Mouse (Mus musculus): ENCODE results near the gene 4933406M09Rik.

The 4933406M09Rik gene

GRCm38 (mm10) chr1:134374124-134374523 is 11.6 kb upstream of the 4933406M09Rik start:
- in situ Hi-C loops (cut with MboI, MseI): no loop called here

DNA sequence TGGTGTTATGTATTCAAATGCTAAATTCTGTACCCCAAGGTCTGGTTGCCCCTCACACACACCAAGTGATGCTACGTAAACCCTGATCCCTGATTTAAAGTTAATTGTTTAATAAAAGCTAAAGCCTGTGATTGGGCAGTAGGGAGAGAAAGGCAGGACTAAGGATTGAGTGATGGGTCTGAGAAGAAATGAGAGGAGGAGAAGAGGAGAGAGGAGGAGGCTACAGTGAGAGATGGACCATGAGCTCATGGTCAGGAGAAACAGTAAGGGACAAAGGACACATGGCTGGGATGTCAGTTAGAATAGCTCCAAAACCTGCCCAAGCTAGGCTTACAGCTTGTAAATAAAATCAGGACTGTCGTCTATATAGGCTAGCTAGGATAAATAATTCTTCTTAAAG is 4.7 kb upstream of the 4933406M09Rik start:
- in situ Hi-C loops (cut with MboI, MseI): no loop called here

GRCm38 (mm10) chr1:134381795-134382625 is 3.7 kb upstream of the 4933406M09Rik start:
- in situ Hi-C loops (cut with MboI, MseI): no loop called here

GRCm38 (mm10) chr1:134384581-134384980 is 1.2 kb upstream of the 4933406M09Rik start:
- in situ Hi-C loops (cut with MboI, MseI): no loop called here

GRCm38 (mm10) chr1:134385176-134385575 is 564 bp upstream of the 4933406M09Rik start:
- in situ Hi-C loops (cut with MboI, MseI): no loop called here

DNA sequence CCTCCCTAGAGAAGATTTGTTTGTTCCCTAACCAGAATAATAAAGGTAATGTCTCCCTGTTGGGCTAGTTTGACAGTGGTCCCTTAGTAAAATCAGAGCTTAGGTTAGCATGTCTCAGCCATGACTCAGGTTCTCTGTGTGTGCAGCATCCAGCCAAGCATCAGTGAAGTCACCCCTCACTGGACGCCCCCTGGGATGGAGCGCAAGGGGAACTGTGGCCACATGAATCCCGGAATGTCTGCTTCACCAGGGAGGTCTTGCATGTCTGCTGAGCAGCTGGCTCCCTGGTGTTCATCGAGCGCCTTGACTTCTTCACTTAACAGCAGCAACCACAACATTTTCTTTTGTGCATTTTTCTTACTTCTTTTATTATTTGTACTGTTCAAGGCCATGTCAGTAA is 8.1 kb downstream of the 4933406M09Rik start:
- in situ Hi-C loops (cut with MboI, MseI): no loop called here

GRCm38 (mm10) chr1:134398210-134398609 is 12.5 kb downstream of the 4933406M09Rik start:
- in situ Hi-C loops (cut with MboI, MseI): no loop called here

GRCm38 (mm10) chr1:134399735-134400134 is 14.0 kb downstream of the 4933406M09Rik start:
- in situ Hi-C loops (cut with MboI, MseI): no loop called here

DNA sequence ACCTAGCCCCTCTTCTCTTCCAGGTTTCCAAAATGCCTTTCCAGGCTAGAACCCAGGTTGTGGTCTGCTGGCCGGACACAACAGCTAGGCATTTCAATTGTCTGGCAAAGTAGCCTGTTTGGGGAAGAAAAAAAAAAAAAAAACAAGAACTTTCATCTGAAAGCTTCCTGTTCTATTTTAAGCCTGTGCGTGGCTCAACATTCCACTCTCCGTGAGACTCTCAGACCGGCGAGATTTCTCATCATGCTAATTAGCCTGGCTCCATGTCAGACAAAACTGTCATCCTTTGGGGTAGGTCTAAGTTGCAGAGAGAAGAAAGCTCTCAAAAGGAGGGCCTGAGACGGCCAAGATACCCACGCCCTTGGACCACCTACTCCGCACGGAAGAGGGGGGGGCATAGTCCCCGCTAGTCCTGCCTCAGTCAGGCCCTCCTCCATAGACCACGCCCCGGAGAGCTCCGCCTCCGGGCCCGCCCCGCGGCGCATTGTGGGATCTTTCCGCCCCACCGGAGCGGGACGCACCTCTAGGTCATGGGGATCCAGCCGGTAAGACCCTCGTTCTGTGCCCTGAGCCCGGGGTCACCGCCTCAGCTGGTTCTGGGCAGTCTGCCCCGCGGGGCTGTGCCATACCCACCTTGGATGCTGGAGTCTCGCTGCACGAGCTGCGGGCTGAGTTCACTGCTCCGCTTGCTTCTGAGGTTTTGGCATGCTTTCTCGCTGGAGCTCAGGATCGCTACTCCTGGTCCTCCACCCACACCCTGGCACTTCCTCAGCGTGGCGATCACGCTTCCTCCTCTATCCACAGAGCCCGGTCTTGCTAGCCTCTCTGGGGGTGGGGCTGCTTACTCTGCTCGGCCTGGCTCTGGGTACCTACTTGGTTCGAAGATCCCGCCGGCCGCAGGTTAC is 20.0 kb downstream of the 4933406M09Rik start, which contains the start of gene Cyb5r1:
Cyb5r1 (plus strand) TSS at position 51 of the 905 bp plus-strand sequence.
- in situ Hi-C loops (cut with MboI, MseI): loop anchor here (5.0 kb wide), 2 partner anchors 43 to 1757 kb away; partner anchors contain the start of gene Tmem183a

DNA sequence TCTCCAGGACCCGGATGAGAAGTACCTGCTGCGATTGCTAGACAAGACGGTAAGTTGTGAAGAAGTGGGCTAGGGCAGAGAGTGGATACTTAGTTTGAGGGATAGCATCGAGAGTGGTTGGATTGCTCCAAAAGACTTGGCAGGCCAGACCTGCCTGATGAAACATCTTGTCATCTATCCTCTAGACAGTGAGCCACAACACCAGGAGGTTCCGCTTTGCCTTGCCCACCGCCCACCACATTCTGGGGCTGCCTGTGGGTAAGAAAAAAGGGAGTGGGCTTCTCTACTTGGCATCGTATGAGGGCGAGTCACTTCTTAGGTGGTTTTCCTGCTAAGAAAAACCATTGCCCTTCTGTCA is 20.7 kb downstream of the 4933406M09Rik start:
- in situ Hi-C loops (cut with MboI, MseI): loop anchor here (5.0 kb wide), 2 partner anchors 44 to 1756 kb away; partner anchors contain the start of gene Tmem183a

DNA sequence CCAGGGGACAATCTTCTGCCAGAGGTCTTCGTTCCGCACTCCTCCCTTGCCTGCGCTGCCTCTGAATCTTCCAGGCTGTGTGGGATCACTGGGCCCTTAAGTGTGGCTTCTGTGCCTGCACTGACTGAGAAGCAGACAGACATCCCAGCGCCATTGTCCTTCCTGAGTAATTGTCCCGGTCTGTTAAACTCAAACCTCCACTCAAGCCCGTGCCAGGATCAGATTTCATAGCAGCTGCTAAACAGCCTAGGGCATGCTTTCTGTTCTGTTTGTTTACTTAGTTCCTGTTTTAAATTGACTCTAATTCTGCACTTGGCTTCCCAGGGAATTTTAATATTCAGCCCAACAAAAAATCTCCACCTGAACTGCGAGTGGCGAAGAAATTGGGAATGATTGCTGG is 22.3 kb downstream of the 4933406M09Rik start:
- in situ Hi-C loops (cut with MboI, MseI): loop anchor here (5.0 kb wide), 2 partner anchors 46 to 1754 kb away; partner anchors contain the start of gene Tmem183a

DNA sequence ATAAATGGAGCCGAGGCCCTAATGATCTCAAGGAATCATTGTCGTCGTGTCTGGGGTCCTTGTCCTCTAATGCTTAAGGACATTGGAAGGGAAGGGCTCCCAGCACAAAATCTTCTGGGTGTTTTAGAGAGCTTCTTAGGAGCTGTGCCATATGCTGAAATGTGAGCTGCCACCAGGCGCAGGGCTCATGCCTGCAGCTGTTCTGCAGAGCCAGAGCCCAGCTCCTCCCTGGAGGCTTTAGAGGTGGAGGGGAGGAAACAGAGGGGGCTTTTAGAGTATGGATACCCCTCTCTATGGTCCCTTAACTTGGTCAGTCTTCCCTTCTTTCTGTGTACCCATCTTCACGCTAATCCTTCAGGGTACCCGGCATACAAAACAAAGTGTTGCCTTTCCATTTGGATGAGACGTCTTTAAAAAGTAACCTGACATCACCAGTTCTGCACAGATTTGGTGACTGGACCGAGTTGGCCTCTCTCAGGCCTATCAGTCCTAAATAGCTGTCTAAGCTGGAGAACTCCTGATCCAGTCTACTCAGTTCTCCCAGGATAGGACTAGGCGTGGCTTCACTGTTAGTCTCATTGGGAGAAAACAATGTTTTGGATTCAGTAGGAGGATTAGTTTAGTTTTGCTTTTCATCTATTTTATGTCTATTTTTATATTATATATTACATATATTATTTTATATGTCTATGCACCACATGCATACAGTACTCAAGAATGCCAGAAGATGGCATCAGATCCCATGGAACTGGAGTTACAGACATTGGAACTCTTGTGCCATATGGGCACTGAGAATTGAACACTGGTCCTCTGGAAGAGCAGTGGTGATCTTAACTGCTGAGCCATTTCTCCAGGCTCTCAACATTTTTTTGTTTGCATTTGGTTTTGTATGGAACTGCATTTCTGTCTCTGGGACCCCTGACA is 26.2 kb downstream of the 4933406M09Rik start:
- in situ Hi-C loops (cut with MboI, MseI): no loop called here

DNA sequence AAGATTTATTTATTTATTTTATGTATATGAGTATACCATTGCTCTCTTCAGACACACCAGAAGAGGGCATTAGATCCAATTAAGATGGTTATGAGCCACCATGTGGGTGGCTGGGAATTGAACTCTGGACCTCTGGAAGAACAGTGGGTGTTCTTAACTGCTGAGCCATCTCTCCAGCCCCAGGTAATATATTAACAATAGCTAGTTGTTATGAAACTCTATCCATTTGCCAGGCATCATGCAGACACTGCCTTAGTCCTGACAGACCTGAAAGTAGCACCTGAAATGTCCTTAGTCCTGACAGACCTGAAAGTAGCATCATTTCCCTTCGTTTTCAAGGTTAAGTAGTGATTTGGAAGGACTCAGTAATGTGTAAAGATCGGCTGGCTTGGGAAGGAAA is 28.3 kb downstream of the 4933406M09Rik start:
- in situ Hi-C loops (cut with MboI, MseI): no loop called here

- in situ Hi-C loops (cut with MboI, MseI): no loop called here
Measured at GRCm38 (mm10) chr1:134414501-134415167, 28.9 kb downstream of the 4933406M09Rik start.

DNA sequence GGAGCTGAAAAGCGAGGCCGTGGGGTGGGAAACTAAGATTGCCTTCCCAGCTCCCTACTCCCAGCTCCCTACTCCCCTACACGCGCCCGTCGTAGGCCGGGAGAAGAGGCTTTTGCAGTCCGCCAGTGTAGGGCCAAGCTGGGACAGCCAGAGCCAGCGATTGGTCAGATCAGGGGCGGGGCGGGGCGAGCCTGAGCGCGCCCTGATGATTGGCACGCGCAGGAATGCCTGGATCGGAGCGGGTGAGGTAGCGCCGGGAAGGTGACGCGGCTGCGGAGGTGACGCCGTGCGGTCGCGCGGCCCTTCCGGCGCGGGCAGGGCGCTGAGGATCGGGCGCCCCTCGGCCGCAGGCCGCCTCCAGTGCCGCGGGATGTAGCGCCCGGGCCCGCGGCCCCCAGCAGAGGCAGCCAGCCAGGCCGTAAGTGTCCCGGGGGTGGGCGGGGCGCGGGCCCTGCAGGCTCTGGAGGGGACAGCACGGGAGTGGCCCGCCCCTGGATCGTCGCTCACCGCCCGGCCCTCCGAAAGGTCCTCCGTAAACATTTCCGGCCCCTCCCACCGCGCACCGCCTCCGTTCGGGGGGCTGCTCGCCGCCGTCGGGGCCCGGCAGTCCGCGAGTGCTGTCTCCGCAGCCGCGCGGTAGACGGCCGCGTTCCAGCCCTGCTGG is 29.6 kb downstream of the 4933406M09Rik start, which contains the start of gene Adipor1:
Adipor1 (plus strand) TSS at position 211 of the 664 bp plus-strand sequence.
- in situ Hi-C loops (cut with MboI, MseI): no loop called here

DNA sequence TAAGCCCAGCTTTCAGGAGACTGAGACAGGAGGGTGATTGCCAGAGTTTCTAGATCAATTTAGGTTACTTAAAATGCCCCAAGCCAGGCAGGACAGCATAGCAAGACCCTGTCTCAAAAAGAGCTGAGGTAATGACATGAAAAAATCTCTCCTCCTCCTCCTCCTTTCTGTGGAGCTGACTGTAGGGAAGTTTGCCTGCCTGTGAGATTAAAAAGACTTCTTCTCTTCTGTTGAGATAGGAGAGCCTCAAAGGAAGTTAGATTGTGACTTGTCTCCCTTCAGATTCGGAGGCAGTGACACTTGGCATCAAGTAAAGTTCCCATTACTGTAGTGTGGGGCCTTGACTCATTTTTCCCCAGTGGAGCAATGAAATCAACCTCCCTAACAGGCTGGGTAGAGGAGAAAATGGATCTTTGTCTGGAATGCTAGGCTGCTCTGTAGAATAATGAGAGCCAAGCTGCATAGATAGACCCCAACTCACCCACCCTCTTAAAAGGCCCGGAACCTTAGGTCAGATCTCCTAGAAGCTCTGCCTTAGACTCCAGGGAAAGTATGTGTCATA is 32.8 kb downstream of the 4933406M09Rik start:
- in situ Hi-C loops (cut with MboI, MseI): no loop called here

GRCm38 (mm10) chr1:134419176-134419575 is 33.4 kb downstream of the 4933406M09Rik start:
- in situ Hi-C loops (cut with MboI, MseI): no loop called here

GRCm38 (mm10) chr1:134419751-134420458 is 34.2 kb downstream of the 4933406M09Rik start:
- in situ Hi-C loops (cut with MboI, MseI): no loop called here

DNA sequence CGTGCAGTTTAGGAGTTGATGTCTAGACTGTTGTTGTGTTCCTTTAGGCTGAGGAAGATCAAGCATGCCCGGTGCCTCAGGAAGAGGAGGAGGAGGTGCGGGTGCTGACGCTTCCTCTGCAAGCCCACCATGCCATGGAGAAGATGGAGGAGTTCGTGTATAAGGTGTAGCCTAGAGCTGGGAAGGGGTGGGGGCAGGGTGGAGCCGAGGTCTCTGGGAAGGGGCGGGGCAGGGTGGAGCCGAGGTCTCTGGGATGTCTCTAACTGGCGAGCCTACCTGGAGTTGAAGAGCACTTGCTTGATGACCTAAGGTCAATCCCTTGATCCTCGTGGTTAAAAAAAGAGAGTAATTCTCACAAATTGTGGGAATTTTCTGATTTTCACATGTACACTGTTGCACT is 38.2 kb downstream of the 4933406M09Rik start:
- in situ Hi-C loops (cut with MboI, MseI): no loop called here

Measured in T-helper 1 cell (primary cell).